Mouse (Mus musculus): ENCODE measurements around the gene Myh9.

The Myh9 gene

GRCm38 (mm10) chr15:77828242-77828641 is 13.7 kb downstream of the Myh9 start:
- no peak for DNase-seq (ENCODE audit: low read depth)

GRCm38 (mm10) chr15:77827794-77828193 is 14.2 kb downstream of the Myh9 start:
- peak; percentile 53 for DNase-seq (ENCODE audit: low read depth)

- DNase-seq (ENCODE audit: low read depth), result no peak
Measured at GRCm38 (mm10) chr15:77827379-77827778, 14.6 kb downstream of the Myh9 start.

GRCm38 (mm10) chr15:77825382-77825781 is 16.6 kb downstream of the Myh9 start:
- DNase-seq (ENCODE audit: low read depth), result no peak

GRCm38 (mm10) chr15:77824321-77824720 is 17.7 kb downstream of the Myh9 start:
- DNase-seq (ENCODE audit: low read depth), result no peak

GRCm38 (mm10) chr15:77823634-77824033 is 18.3 kb downstream of the Myh9 start:
- DNase-seq (ENCODE audit: low read depth), result no peak

GRCm38 (mm10) chr15:77823196-77823595 is 18.8 kb downstream of the Myh9 start:
- DNase-seq (ENCODE audit: low read depth), result no peak

- DNase-seq (ENCODE audit: low read depth), result no peak
Measured at GRCm38 (mm10) chr15:77822671-77823070, 19.3 kb downstream of the Myh9 start.

- DNase-seq (ENCODE audit: low read depth), result no peak
Measured at GRCm38 (mm10) chr15:77822057-77822466, 19.9 kb downstream of the Myh9 start.

- DNase-seq (ENCODE audit: low read depth), result peak; percentile 61
Measured at GRCm38 (mm10) chr15:77821424-77821823, 20.6 kb downstream of the Myh9 start.

- no peak for DNase-seq (ENCODE audit: low read depth)
Measured at GRCm38 (mm10) chr15:77820480-77821163, 21.4 kb downstream of the Myh9 start.

GRCm38 (mm10) chr15:77819894-77820387 is 22.0 kb downstream of the Myh9 start:
- DNase-seq (ENCODE audit: low read depth), result peak; percentile 89

GRCm38 (mm10) chr15:77818556-77819158 is 23.3 kb downstream of the Myh9 start:
- no peak for DNase-seq (ENCODE audit: low read depth)

GRCm38 (mm10) chr15:77817417-77817816 is 24.6 kb downstream of the Myh9 start:
- DNase-seq (ENCODE audit: low read depth), result no peak

GRCm38 (mm10) chr15:77816601-77816950 is 25.4 kb downstream of the Myh9 start:
- DNase-seq (ENCODE audit: low read depth), result no peak

- peak; percentile 95 for DNase-seq (ENCODE audit: low read depth)
Measured at GRCm38 (mm10) chr15:77815867-77816600, 25.9 kb downstream of the Myh9 start.

- DNase-seq (ENCODE audit: low read depth), result no peak
Measured at GRCm38 (mm10) chr15:77813639-77814375, 28.2 kb downstream of the Myh9 start.

GRCm38 (mm10) chr15:77812578-77812977 is 29.4 kb downstream of the Myh9 start:
- DNase-seq (ENCODE audit: low read depth), result no peak

- DNase-seq (ENCODE audit: low read depth), result no peak
Measured at GRCm38 (mm10) chr15:77811099-77811760, 30.7 kb downstream of the Myh9 start.

GRCm38 (mm10) chr15:77810416-77811098 is 31.4 kb downstream of the Myh9 start:
- DNase-seq (ENCODE audit: low read depth), result no peak

GRCm38 (mm10) chr15:77809434-77809833 is 32.5 kb downstream of the Myh9 start:
- DNase-seq (ENCODE audit: low read depth), result no peak

All from 416B (cell line).